Mouse (Mus musculus): Measurements from ENCODE around the gene Hoxa3. TPM values are rescaled to one million over a fixed set of nuclear protein-coding genes. Genes with fewer than 3 reads are reported as not detected.

The Hoxa3 gene
- polyA plus RNA-seq, 1 experiment from 2014 or later = not detected

DNA sequence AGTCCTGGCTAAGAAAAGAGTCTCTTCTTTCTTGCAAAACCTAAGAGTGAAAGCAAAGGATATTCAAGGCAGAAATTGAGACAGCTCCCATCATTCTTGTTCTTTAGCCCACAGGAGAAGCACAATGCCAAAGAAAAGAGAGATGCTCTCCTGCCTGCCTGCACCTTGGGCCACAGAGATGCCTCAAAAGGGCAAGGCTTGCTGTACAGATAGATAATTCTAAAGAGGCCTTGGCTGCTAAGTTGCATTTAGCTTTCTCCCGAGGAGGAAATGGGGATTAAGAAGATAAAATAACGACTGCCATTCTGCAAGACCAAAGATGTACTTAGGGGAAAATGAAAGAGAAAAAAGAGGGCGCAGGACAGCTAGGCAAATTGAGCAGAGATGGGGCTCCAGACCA is 33.8 kb upstream of the Hoxa3 start:
- H3K9me3 ChIP-seq (ENCODE audit: control insufficient read depth, low read length) = no peaks in the 10 kb centered on the region
- no peak overlapping the region for H3K4me2 ChIP-seq (ENCODE audit: low read length)
- H3K36me3 ChIP-seq (ENCODE audit: control insufficient read depth, insufficient read depth) = no peaks in the 10 kb centered on the region
- peaks cover 88% of the 10 kb centered on the region for H3K27me3 ChIP-seq (replicated peaks; ENCODE audit: control insufficient read depth, insufficient read depth, low read length)
- no peak overlapping the region for H3K4me3 ChIP-seq (replicated peaks; ENCODE audit: low read length)
- no peak overlapping the region for H3K9ac ChIP-seq (replicated peaks; ENCODE audit: low read depth, low read length)
- WGBS = 9% methylated on average over 3 of the region's 3 CpGs
- H3K4me1 ChIP-seq (replicated peaks; ENCODE audit: control insufficient read depth, insufficient read depth, low read length) = no peaks in the 10 kb centered on the region
- no peak for ATAC-seq
- H3K27ac ChIP-seq (ENCODE audit: low read length) = no peak overlapping the region

DNA sequence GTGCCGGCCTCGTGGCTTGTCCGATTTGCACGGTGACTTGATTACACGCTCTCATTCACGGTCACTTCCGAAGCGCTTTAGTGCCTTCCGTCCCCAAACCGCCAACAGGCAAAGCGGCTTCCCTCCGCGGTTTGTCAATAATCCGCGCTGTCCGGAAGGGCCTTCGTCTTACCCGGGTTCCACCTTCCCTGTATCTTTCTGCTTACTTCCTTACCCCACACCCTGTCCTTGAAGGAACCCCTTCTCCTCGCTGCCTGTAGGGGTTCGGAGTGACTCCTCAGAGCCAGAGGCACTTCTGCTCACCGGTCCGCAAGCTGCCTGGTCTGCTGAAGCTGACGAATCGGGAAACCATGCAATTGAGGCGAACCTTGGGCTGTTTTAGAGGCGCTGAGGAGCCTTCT is 33.3 kb upstream of the Hoxa3 start:
- WGBS = under 1% methylated on average over 26 of the region's 26 CpGs
- Histone ChIP-seq H3K27ac (ENCODE audit: low read length) (no peak overlapping the region), H3K9ac (replicated peaks; ENCODE audit: low read depth, low read length) (no peak overlapping the region), H3K9me3 (ENCODE audit: control insufficient read depth, low read length) (no peaks in the 10 kb centered on the region), H3K27me3 (replicated peaks; ENCODE audit: control insufficient read depth, insufficient read depth, low read length) (peaks cover 88% of the 10 kb centered on the region), H3K4me1 (replicated peaks; ENCODE audit: control insufficient read depth, insufficient read depth, low read length) (no peaks in the 10 kb centered on the region), H3K4me2 (ENCODE audit: low read length) (no peak overlapping the region), H3K4me3 (replicated peaks; ENCODE audit: low read length) (no peak overlapping the region), H3K36me3 (ENCODE audit: control insufficient read depth, insufficient read depth) (no peaks in the 10 kb centered on the region)
- ATAC-seq = no peak

DNA sequence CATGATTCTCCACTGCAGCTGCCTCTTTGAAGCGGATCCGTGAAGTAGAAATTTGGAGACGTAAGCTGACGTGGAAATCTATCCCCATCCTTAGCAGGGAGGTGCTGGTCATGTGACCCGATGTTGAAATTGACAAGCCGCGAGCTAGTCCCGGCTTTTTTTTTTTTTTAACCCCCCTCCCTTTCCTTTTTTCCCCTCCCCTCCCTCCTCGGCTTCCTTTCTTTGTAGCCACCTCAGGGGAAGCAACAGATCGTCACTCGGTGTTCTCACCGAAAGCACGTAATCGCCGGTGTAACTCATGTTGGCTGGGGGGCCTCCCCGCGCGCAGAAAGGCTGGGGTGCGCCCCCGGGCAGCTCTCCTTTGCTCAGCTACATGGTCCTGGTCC is 32.6 kb upstream of the Hoxa3 start, which contains the start of gene Hoxa11:
Hoxa11 (minus strand) TSS at position 54 of the 386 bp plus-strand sequence.
- H3K9ac ChIP-seq (replicated peaks; ENCODE audit: low read depth, low read length) = no peak within 1 kb of the TSS
- ATAC-seq = no peak
- H3K4me1 ChIP-seq (replicated peaks; ENCODE audit: control insufficient read depth, insufficient read depth, low read length) = no peaks in the 10 kb centered on the region
- H3K4me2 ChIP-seq (ENCODE audit: low read length) = no peak within 1 kb of the TSS
- peaks cover 88% of the 10 kb centered on the region for H3K27me3 ChIP-seq (replicated peaks; ENCODE audit: control insufficient read depth, insufficient read depth, low read length)
- WGBS = 1% methylated on average over 20 of the region's 20 CpGs
- H3K36me3 ChIP-seq (ENCODE audit: control insufficient read depth, insufficient read depth) = no peaks in the 10 kb centered on the region
- no peak within 1 kb of the TSS for H3K4me3 ChIP-seq (replicated peaks; ENCODE audit: low read length)
- H3K9me3 ChIP-seq (ENCODE audit: control insufficient read depth, low read length) = no peaks in the 10 kb centered on the region
- H3K27ac ChIP-seq (ENCODE audit: low read length) = no peak within 1 kb of the TSS

DNA sequence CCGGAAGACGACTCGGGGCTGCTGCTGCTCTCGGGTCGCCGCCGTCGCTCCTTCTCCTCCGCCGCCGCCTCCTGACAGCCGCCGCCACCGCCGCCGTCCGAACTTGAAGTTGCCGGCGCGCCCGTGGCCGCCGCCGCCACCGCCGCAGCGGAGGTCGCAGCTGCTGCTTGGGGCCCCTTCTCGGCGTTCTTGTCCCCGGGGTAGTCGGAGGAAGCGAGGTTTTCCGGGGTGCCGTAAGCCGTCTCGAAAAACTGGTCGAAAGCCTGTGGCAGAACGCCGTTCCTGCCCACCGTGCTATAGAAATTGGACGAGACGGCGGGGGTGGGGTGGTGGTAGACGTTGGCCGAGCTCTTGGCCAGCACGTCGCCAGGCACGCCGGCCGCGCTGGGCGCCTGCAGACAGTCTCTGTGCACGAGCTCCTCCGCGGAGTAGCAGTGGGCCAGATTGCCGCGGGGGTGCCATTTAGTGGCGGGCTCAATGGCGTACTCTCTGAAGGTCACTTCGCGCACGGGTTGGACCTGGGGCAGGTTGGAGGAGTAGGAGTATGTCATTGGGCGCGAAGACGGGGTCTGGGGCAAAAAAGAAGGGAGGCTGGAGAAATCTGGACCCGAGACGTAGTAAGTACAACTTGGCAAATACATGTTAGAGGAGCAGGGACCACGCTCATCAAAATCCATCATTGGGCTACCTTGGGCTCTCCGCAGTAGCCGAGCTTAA is 32.1 kb upstream of the Hoxa3 start:
- Histone ChIP-seq H3K4me1 (replicated peaks; ENCODE audit: control insufficient read depth, insufficient read depth, low read length) (no peaks in the 10 kb centered on the region), H3K36me3 (ENCODE audit: control insufficient read depth, insufficient read depth) (no peaks in the 10 kb centered on the region), H3K27me3 (replicated peaks; ENCODE audit: control insufficient read depth, insufficient read depth, low read length) (peaks cover 89% of the 10 kb centered on the region), H3K9me3 (ENCODE audit: control insufficient read depth, low read length) (no peaks in the 10 kb centered on the region), H3K4me2 (ENCODE audit: low read length) (no peak overlapping the region), H3K9ac (replicated peaks; ENCODE audit: low read depth, low read length) (no peak overlapping the region), H3K27ac (ENCODE audit: low read length) (no peak overlapping the region), H3K4me3 (replicated peaks; ENCODE audit: low read length) (no peak overlapping the region)
- 1% methylated on average over 71 of the region's 71 CpGs for WGBS
- ATAC-seq = no peak

DNA sequence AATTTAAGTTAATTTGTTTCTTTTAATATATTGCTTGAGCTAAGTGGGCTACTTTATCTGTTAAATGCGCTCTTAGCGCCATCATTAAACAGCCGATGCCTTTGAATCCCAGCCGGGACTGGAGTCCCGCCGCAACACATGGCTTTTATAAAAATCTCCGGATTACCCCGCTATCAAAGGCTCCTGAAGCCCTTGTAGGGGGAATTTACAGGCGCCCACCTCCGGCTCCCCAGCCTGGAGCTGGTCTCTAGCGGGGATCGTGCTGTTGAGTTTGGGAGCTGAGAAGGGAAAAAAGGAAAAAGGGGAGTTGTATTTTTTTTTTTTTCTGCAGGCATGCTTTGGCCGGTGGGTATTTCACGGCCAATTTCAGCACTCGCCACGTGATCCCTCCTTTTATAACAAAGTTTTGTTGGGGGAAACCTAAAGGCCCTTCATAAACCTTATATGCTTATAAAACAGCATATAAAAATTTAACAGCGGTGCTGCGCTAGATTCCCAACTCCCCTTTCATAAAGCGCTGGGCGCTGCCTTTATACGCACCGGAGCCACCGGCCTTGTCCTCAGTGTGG is 31.4 kb upstream of the Hoxa3 start:
- Histone ChIP-seq H3K36me3 (ENCODE audit: control insufficient read depth, insufficient read depth) (no peaks in the 10 kb centered on the region), H3K9ac (replicated peaks; ENCODE audit: low read depth, low read length) (no peak overlapping the region), H3K27ac (ENCODE audit: low read length) (no peak overlapping the region), H3K4me3 (replicated peaks; ENCODE audit: low read length) (no peak overlapping the region), H3K4me1 (replicated peaks; ENCODE audit: control insufficient read depth, insufficient read depth, low read length) (no peaks in the 10 kb centered on the region), H3K4me2 (ENCODE audit: low read length) (no peak overlapping the region), H3K9me3 (ENCODE audit: control insufficient read depth, low read length) (no peaks in the 10 kb centered on the region), H3K27me3 (replicated peaks; ENCODE audit: control insufficient read depth, insufficient read depth, low read length) (peaks cover 89% of the 10 kb centered on the region)
- under 1% methylated on average over 23 of the region's 23 CpGs for WGBS
- no peak for ATAC-seq

DNA sequence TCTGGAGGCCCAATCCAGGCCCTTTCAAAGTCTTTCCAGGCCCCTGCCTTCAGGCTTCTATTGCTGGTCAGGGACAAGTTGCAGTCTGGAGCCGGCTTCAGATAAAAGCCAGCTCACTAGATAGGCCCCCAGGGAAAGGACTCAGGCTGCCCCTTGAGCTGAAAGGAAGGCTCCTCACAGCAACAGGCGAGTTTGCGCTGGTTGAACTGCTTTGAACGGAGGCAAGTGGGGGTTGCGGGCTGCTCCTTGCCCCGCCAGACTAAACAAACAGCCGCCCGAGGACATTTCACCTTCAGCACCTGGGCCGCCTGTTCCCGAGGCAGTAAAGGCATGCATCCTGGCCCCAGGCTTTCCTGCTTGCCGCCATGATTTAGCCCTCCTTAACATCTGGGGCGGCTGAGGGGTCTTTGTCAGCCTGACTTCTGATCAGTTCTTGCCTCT is 30.6 kb upstream of the Hoxa3 start:
- no peak overlapping the region for H3K9ac ChIP-seq (replicated peaks; ENCODE audit: low read depth, low read length)
- WGBS = under 1% methylated on average over 12 of the region's 12 CpGs
- no peak overlapping the region for H3K4me3 ChIP-seq (replicated peaks; ENCODE audit: low read length)
- H3K4me2 ChIP-seq (ENCODE audit: low read length) = no peak overlapping the region
- no peaks in the 10 kb centered on the region for H3K4me1 ChIP-seq (replicated peaks; ENCODE audit: control insufficient read depth, insufficient read depth, low read length)
- peaks cover 89% of the 10 kb centered on the region for H3K27me3 ChIP-seq (replicated peaks; ENCODE audit: control insufficient read depth, insufficient read depth, low read length)
- H3K27ac ChIP-seq (ENCODE audit: low read length) = no peak overlapping the region
- no peak for ATAC-seq
- no peaks in the 10 kb centered on the region for H3K36me3 ChIP-seq (ENCODE audit: control insufficient read depth, insufficient read depth)
- no peaks in the 10 kb centered on the region for H3K9me3 ChIP-seq (ENCODE audit: control insufficient read depth, low read length)

DNA sequence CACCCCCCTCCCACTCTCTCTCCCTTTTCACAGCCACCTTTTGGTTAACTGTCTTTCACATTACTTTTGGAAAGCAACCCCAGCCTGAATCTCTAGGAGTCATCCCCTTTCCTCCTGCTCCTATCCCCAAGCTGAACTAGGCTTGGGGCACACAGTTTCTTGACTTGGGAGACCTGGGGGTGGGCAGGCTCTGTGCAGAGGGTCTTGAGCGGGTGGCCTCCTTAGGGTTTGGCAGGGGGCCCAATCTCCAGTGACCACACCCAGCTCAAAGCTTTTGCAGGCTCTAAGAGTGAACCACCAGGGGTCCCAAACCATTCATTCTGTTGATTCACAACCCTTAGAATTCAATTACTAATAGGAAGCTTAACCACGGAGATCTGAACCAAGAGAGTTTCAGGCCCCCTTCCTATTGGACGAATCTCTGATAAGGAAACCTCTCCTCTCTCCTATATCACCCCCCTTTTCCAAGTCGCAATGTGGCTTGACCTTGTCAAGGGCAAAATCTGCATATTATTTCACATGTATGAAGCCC is 29.7 kb upstream of the Hoxa3 start:
- no peak for ATAC-seq
- no peak overlapping the region for H3K4me3 ChIP-seq (replicated peaks; ENCODE audit: low read length)
- no peak overlapping the region for H3K4me2 ChIP-seq (ENCODE audit: low read length)
- no peaks in the 10 kb centered on the region for H3K4me1 ChIP-seq (replicated peaks; ENCODE audit: control insufficient read depth, insufficient read depth, low read length)
- no peak overlapping the region for H3K9ac ChIP-seq (replicated peaks; ENCODE audit: low read depth, low read length)
- H3K27me3 ChIP-seq (replicated peaks; ENCODE audit: control insufficient read depth, insufficient read depth, low read length) = peaks cover 85% of the 10 kb centered on the region
- WGBS = 8% methylated on average over 4 of the region's 4 CpGs
- H3K9me3 ChIP-seq (ENCODE audit: control insufficient read depth, low read length) = no peaks in the 10 kb centered on the region
- no peaks in the 10 kb centered on the region for H3K36me3 ChIP-seq (ENCODE audit: control insufficient read depth, insufficient read depth)
- no peak overlapping the region for H3K27ac ChIP-seq (ENCODE audit: low read length)

DNA sequence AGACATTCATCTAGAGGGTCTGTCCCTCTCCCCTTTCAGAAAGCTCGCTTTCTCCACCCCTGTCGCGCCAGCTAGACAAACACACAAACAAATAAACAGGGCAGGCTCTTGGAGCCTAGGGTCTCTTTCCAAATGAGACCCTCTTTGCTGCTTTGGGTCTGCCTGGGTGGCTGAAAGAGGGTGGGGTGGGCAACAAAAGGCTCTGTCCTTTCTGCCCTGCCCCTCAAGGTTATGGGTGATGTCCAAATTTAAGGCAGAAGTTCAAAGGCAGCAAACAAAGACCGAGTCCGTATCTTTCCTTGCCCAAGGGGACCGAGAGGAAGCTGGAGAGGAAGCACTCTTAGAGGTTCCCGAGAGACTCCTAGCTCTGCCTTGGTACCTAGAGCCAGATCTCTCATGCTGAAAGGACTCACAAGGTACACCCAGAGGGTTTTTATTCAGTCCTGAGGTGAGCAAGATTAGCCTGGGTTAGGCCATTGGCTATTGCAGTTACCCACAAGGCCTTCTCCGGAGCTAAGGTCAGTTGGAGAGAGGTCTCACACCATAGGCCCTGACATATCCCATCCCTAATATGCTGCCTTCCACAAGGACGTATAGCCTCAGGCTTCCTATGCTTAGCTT is 28.0 kb upstream of the Hoxa3 start:
- Histone ChIP-seq H3K4me2 (ENCODE audit: low read length) (no peak overlapping the region), H3K36me3 (ENCODE audit: control insufficient read depth, insufficient read depth) (no peaks in the 10 kb centered on the region), H3K9me3 (ENCODE audit: control insufficient read depth, low read length) (no peaks in the 10 kb centered on the region), H3K4me1 (replicated peaks; ENCODE audit: control insufficient read depth, insufficient read depth, low read length) (no peaks in the 10 kb centered on the region), H3K4me3 (replicated peaks; ENCODE audit: low read length) (no peak overlapping the region), H3K27me3 (replicated peaks; ENCODE audit: control insufficient read depth, insufficient read depth, low read length) (peaks cover 89% of the 10 kb centered on the region), H3K9ac (replicated peaks; ENCODE audit: low read depth, low read length) (no peak overlapping the region), H3K27ac (ENCODE audit: low read length) (no peak overlapping the region)
- no peak for ATAC-seq
- 6% methylated on average over 9 of the region's 9 CpGs for WGBS

DNA sequence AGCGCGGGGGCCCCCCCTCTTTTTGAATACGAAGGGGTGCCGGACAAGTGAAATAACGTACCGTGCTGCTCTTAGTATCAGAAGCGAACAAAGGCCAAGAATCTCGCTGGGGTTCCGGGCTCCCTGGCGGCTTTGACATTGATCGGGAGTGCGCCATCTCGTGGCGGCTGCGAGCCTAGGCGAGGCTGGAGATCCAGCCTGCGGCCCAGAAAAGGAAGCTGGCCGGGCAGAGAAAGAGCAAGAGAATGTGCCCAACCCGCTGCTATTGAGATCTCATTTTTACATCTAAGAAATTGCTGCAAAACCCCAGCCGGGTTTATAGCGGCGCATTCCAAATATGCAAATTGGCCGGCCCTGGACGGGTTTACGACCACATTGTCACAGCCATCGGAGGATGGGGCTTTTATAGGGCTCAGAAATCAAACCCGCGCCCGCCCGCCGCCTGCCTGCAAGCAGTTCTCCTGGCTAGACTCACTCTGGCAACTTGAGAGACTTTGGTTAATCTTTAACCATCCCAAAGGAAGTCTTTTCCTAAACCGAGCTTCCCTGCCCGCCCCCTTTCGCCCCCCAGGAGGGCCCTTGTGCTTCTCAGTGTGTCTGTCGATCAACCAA is 27.4 kb upstream of the Hoxa3 start, which contains the start of gene Hoxa10:
Hoxa10 (minus strand) TSS at position 466 of the 612 bp plus-strand sequence.
- Histone ChIP-seq H3K36me3 (ENCODE audit: control insufficient read depth, insufficient read depth) (no peaks in the 10 kb centered on the region), H3K9ac (replicated peaks; ENCODE audit: low read depth, low read length) (no peak within 1 kb of the TSS), H3K4me3 (replicated peaks; ENCODE audit: low read length) (no peak within 1 kb of the TSS), H3K4me1 (replicated peaks; ENCODE audit: control insufficient read depth, insufficient read depth, low read length) (no peaks in the 10 kb centered on the region), H3K4me2 (ENCODE audit: low read length) (no peak within 1 kb of the TSS), H3K27me3 (replicated peaks; ENCODE audit: control insufficient read depth, insufficient read depth, low read length) (peaks cover 89% of the 10 kb centered on the region), H3K27ac (ENCODE audit: low read length) (no peak within 1 kb of the TSS), H3K9me3 (ENCODE audit: control insufficient read depth, low read length) (no peaks in the 10 kb centered on the region)
- WGBS = 2% methylated on average over 35 of the region's 35 CpGs
- ATAC-seq = no peak
